Mouse (Mus musculus): ENCODE results near the gene 1700007K13Rik. TPM values are rescaled to one million over a fixed set of nuclear protein-coding genes. Genes with fewer than 3 reads are reported as not detected.
A peak's percentile ranks its signal among the peaks of the same experiment; 100 is the strongest.

Gene 1700007K13Rik
- polyA plus RNA-seq, 1 experiment: not detected

DNA sequence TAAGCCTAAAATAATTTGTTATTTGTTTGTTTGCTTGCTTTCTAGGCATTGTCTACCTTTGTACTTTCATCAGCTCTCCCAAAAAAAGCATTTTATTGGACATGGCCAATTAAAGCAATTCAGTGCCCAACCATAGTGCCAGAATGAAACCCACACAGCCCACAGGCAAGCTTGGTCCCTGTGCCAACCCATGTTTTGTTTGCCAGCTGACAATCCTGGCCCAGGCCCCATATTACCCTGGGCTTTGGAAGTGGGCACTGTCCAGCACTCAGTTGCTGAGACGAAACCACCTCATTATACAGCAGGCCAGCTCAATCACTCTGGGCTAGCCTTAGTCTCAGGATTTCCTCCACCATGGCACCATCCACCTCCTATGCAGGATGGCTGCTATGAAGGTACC lies 9.5 kb downstream of the 1700007K13Rik start:
- WGBS: 91% methylated on average over 1 of the region's 1 CpGs
- TF ChIP-seq POLR2A (IDR thresholded peaks at IDR 0.05; ENCODE audit: control insufficient read depth, extremely low read depth, insufficient read depth, low read length, poor library complexity) (no peak), CTCF (IDR thresholded peaks at IDR 0.05; ENCODE audit: borderline replicate concordance, control insufficient read depth, extremely low read depth, insufficient read depth, low read length, poor library complexity) (no peak)
- Histone ChIP-seq H3K27ac (ENCODE audit: control insufficient read depth, insufficient read depth, low read length) (no peak overlapping the region), H3K4me3 (ENCODE audit: control insufficient read depth, insufficient read depth, low read length) (no peak overlapping the region), H3K27me3 (ENCODE audit: control insufficient read depth, insufficient read depth, low read length) (no peaks in the 10 kb centered on the region), H3K4me1 (replicated peaks; ENCODE audit: control insufficient read depth, insufficient read depth, low read length) (no peaks in the 10 kb centered on the region), H3K36me3 (ENCODE audit: control insufficient read depth, insufficient read depth, low read length) (no peaks in the 10 kb centered on the region)
- DNase-seq: no peak

DNA sequence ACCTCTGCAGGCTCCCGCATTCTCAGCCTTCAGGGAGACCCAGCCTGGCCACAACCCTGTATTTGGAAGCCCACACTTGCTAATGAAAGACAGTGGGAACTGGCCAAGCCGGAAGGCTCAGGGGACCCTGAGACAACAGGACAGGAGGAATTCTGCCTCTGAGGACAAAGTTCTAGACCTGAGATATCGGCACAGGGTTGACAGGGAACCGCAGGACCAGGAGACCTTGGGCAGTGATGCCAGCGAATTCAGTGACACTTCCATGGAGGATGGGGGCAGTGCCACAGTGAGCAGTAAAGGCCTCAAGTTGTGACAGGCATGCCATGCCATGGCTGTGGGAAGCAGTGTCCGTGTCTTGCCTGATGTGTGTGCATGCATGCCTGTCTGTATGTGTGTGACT lies 12.6 kb downstream of the 1700007K13Rik start:
- Histone ChIP-seq H3K27ac (ENCODE audit: control insufficient read depth, insufficient read depth, low read length) (no peak overlapping the region), H3K36me3 (ENCODE audit: control insufficient read depth, insufficient read depth, low read length) (no peaks in the 10 kb centered on the region), H3K4me3 (ENCODE audit: control insufficient read depth, insufficient read depth, low read length) (no peak overlapping the region), H3K27me3 (ENCODE audit: control insufficient read depth, insufficient read depth, low read length) (no peaks in the 10 kb centered on the region), H3K4me1 (replicated peaks; ENCODE audit: control insufficient read depth, insufficient read depth, low read length) (no peaks in the 10 kb centered on the region)
- no peak for TF ChIP-seq CTCF (IDR thresholded peaks at IDR 0.05; ENCODE audit: borderline replicate concordance, control insufficient read depth, extremely low read depth, insufficient read depth, low read length, poor library complexity)
- no peak for TF ChIP-seq POLR2A (IDR thresholded peaks at IDR 0.05; ENCODE audit: control insufficient read depth, extremely low read depth, insufficient read depth, low read length, poor library complexity)
- 90% methylated on average over 6 of the region's 6 CpGs for WGBS
- DNase-seq: no peak

DNA sequence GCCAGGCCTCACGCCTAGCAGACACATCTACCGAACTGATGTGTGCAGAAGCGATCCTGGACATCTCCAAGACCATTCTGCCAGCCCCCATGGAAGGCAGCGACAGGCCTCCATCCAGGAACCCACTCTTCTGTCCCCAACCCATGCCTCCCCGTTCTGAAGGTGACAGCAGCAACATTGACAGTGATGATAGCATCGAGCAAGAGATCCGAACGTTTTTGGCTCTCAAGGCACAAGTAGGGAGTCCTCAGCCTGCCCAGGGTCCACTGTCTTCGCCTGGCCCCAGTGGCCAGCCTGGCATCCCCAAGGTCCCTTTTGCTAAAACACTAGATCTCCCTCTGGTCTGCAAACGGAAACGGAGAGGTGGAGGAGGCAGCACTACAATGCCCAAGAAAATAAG lies 14.5 kb downstream of the 1700007K13Rik start:
- DNase-seq: no peak
- TF ChIP-seq CTCF (IDR thresholded peaks at IDR 0.05; ENCODE audit: borderline replicate concordance, control insufficient read depth, extremely low read depth, insufficient read depth, low read length, poor library complexity) (no peak), POLR2A (IDR thresholded peaks at IDR 0.05; ENCODE audit: control insufficient read depth, extremely low read depth, insufficient read depth, low read length, poor library complexity) (no peak)
- Histone ChIP-seq H3K36me3 (ENCODE audit: control insufficient read depth, insufficient read depth, low read length) (no peaks in the 10 kb centered on the region), H3K4me3 (ENCODE audit: control insufficient read depth, insufficient read depth, low read length) (no peak overlapping the region), H3K27ac (ENCODE audit: control insufficient read depth, insufficient read depth, low read length) (no peak overlapping the region), H3K4me1 (replicated peaks; ENCODE audit: control insufficient read depth, insufficient read depth, low read length) (no peaks in the 10 kb centered on the region; the same call in 1 of the 2 replicates), H3K27me3 (ENCODE audit: control insufficient read depth, insufficient read depth, low read length) (no peaks in the 10 kb centered on the region; the same call in 1 of the 2 replicates)
- 94% methylated on average over 11 of the region's 11 CpGs for WGBS

DNA sequence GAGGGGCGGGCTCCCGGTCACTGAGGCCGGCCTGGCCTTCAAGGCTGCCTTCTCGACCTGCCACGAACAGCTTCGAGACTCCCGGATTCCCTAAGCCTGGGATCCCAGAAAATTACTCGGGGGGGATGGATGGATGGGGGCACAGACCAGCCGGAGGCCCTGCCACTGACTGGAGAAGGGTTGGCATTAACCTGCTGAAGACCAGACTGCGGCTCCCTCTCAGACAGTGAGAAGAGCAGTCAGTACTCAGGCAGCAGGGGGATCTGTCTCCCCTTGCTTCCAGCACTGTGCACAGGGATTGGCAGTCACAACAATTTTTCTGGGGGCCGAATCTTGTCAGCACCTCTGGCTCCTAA lies 18.8 kb downstream of the 1700007K13Rik start:
- no peaks in the 10 kb centered on the region for H3K36me3 ChIP-seq (ENCODE audit: control insufficient read depth, insufficient read depth, low read length)
- no peak for TF ChIP-seq CTCF (IDR thresholded peaks at IDR 0.05; ENCODE audit: borderline replicate concordance, control insufficient read depth, extremely low read depth, insufficient read depth, low read length, poor library complexity)
- TF ChIP-seq POLR2A (IDR thresholded peaks at IDR 0.05; ENCODE audit: control insufficient read depth, extremely low read depth, insufficient read depth, low read length, poor library complexity): no peak
- H3K27me3 ChIP-seq (ENCODE audit: control insufficient read depth, insufficient read depth, low read length): no peaks in the 10 kb centered on the region; the same call in 1 of the 2 replicates
- peak overlapping the region; percentile 52 for H3K4me3 ChIP-seq (ENCODE audit: control insufficient read depth, insufficient read depth, low read length)
- peaks cover 6% of the 10 kb centered on the region for H3K4me1 ChIP-seq (replicated peaks; ENCODE audit: control insufficient read depth, insufficient read depth, low read length)
- WGBS: 28% methylated on average over 11 of the region's 11 CpGs
- no peak for DNase-seq
- H3K27ac ChIP-seq (ENCODE audit: control insufficient read depth, insufficient read depth, low read length): no peak overlapping the region

DNA sequence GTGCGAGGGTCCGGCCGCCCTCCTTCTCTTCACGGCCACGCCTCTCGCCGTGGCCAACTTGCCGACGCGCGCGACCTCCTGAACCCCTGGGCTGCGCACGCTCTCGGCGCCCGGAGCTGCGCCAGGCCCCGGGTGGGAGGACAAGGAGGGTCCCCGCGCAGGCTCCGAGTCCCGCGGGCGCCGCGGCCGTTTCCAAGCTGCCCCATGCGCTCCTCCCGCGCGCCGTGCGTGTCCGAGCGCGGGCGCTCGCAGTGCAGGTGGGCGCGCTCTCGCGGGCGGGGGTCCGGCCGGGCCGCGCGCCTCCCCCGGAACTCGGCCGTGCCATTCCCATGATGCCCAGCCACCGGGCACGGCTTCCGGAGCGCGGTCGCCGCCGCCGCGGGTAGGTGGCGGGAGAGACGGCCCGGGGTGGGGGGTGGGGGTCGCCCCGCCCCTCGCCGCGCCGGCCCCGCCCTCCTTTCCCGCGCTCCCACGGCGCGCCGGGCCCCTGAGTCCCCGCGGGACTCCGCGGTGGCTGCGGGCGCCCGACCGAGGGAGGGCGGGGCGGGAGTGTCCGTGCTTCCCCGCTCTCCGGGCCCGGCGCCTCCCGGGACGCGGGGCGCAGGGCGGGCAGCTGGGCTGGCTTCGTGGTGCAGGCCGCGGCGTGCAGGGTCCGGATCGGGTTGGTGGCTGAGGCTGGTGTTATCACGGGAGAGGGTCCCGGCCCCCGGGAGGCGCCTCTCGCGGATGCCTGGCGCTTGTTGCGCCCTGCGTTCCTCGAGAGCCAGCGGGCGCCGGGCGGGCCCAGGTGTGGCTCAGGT lies 19.4 kb downstream of the 1700007K13Rik start, which contains the start of gene Ppp1r26:
Gene Ppp1r26, plus strand, starts transcription at position 286 of the 800 bp plus-strand sequence.
- no peaks in the 10 kb centered on the region; the same call in 1 of the 2 replicates for H3K27me3 ChIP-seq (ENCODE audit: control insufficient read depth, insufficient read depth, low read length)
- DNase-seq: peak; percentile 26

DNA sequence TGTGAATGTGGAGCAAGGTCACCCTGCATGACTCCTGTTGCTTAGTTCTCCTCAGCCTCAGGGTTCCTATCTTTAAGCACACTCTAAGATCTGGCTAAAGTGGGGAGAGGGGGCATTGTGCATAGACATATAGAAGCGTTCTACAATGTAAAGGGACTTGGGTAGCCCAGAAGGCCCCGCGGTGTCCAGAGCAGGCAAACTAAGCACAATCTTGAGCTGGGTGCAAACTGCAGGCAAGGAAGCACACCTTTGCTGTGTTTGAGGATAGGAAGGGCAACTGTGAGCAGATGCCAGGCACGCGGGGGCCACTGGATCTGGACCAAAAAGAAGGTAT lies 20.0 kb downstream of the 1700007K13Rik start:
- no peaks in the 10 kb centered on the region; the same call in 1 of the 2 replicates for H3K27me3 ChIP-seq (ENCODE audit: control insufficient read depth, insufficient read depth, low read length)
- no peaks in the 10 kb centered on the region for H3K36me3 ChIP-seq (ENCODE audit: control insufficient read depth, insufficient read depth, low read length)
- peaks cover 6% of the 10 kb centered on the region for H3K4me1 ChIP-seq (replicated peaks; ENCODE audit: control insufficient read depth, insufficient read depth, low read length)
- 9% methylated on average over 5 of the region's 5 CpGs for WGBS
- no peak for DNase-seq
- peak overlapping the region; percentile 52 for H3K4me3 ChIP-seq (ENCODE audit: control insufficient read depth, insufficient read depth, low read length)
- no peak for TF ChIP-seq CTCF (IDR thresholded peaks at IDR 0.05; ENCODE audit: borderline replicate concordance, control insufficient read depth, extremely low read depth, insufficient read depth, low read length, poor library complexity)
- 0 out of 2 replicates have a peak, but pooled peaks have one; percentile 16 for TF ChIP-seq POLR2A (IDR thresholded peaks at IDR 0.05; ENCODE audit: control insufficient read depth, extremely low read depth, insufficient read depth, low read length, poor library complexity)
- H3K27ac ChIP-seq (ENCODE audit: control insufficient read depth, insufficient read depth, low read length): no peak overlapping the region

More for the DNA sequence above, 19.4 kb downstream of the 1700007K13Rik start, which contains the start of gene Ppp1r26:
- WGBS: 1% methylated on average over 97 of the region's 118 CpGs
- H3K36me3 ChIP-seq (ENCODE audit: control insufficient read depth, insufficient read depth, low read length): no peaks in the 10 kb centered on the region
- no peak for TF ChIP-seq POLR2A (IDR thresholded peaks at IDR 0.05; ENCODE audit: control insufficient read depth, extremely low read depth, insufficient read depth, low read length, poor library complexity)
- no peak for TF ChIP-seq CTCF (IDR thresholded peaks at IDR 0.05; ENCODE audit: borderline replicate concordance, control insufficient read depth, extremely low read depth, insufficient read depth, low read length, poor library complexity)
- no peak within 1 kb of the TSS for H3K27ac ChIP-seq (ENCODE audit: control insufficient read depth, insufficient read depth, low read length)
- H3K4me1 ChIP-seq (replicated peaks; ENCODE audit: control insufficient read depth, insufficient read depth, low read length): peaks cover 6% of the 10 kb centered on the region
- peak within 1 kb of the TSS; percentile 52 for H3K4me3 ChIP-seq (ENCODE audit: control insufficient read depth, insufficient read depth, low read length)

Data from thymus, adult 2 months (tissue).